Mouse (Mus musculus): ENCODE results near the gene Art3.

DNA sequence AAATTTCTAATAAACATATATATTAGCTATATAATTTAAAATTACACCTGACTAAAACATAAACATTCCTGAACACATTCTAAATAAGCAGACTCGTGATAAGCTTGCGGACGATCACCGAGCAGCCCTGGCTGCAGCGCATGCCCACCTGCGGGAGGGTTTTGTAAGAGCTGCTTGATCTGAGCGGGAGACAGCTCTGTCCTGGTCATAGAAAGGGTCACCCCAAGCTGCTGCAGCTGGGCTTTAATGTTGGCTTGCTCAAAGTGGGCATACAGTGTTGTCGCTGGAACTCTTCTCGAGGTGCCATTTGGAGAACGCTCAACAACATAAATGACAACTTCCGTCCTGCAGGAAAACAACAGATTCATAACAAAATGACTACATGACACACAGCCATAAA is 92.5 kb downstream of the Art3 start:
- no peak for TF ChIP-seq CTCF (IDR thresholded peaks at IDR 0.05; ENCODE audit: low read depth)
- TF ChIP-seq EP300 (optimal IDR thresholded peaks at IDR 0.05) = no peak

Data from stomach, postnatal 0 days (tissue).